Mouse (Mus musculus) cerebellum, adult 2 months (tissue): ENCODE measurements around the gene Tmem120b.

Source experiments
- CTCF ChIP-seq: fragments of 200-500 bp; IDR thresholded peaks from 2 replicates; pipeline ENCODE4 v1.5.1; 2011; ENCODE audit warnings: low read depth, mild to moderate bottlenecking, control low read depth, low read length, moderate library complexity, borderline replicate concordance; ENCODE audit not compliant: insufficient read depth
- POLR2A ChIP-seq: fragments of 200-500 bp; IDR thresholded peaks from 2 replicates; pipeline ENCODE4 v1.6.1; 2011; ENCODE audit warnings: low read length, control low read depth, borderline replicate concordance; ENCODE audit not compliant: insufficient read depth

DNA sequence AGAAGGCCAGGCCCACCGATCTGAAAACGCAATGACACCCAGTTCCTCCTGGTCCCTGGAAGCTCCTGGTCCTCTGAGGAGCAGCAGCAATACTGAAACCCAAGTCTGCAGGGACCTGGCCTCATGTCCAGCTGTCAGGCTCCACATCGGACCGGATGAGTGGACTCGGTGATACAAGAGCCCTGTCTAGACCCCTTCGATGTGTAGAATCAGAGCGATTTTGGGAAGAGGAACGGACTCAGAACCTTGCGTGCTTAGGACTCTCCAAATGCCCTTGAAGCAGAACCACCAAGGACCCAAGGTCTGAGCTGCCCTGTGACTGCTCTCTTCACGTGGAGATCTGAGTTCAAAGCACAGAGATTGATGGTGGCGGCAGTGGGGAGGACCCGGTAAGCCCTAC, at the start of gene Tmem120b:
- TF ChIP-seq CTCF (no peak), POLR2A (no peak)
